Mouse (Mus musculus): ENCODE data around the gene Col28a1. TPM values are rescaled to one million over a fixed set of nuclear protein-coding genes. Genes with fewer than 3 reads are reported as not detected.

The Col28a1 gene
- total and polyA plus RNA-seq, 3 experiments: not detected

DNA sequence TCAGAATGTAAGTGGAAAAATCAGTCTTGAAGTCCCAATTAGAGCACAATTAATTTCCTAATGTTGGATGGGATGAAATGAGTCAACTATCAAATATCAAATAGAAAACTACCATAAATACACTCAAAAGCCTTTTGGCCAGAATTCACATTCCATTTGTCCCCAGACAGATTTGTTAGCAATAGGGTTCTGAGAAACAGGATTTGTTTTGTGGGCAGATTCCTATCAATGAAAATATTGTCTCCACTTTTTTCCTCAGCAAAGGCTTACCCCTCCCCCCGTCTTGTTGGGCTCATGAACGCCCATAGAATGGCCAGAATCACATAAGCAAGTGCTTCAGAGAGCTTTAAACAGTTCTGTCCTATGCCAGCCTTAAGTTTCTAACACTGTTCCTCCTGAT lies 32.4 kb downstream of the Col28a1 start:
- Histone ChIP-seq H3K79me2 (ENCODE audit: control insufficient read depth, insufficient read depth, low read length, poor library complexity) (no peaks in the 10 kb centered on the region), H3K4me1 (ENCODE audit: control insufficient read depth in 1 of 2, insufficient read depth in 2 of 2, low read length in 2 of 2) (no peaks in the 10 kb centered on the region), H3K27me3 (ENCODE audit: control insufficient read depth in 1 of 2, insufficient read depth in 2 of 2, low read length in 2 of 2) (peaks cover 0 to 2% of the 10 kb centered on the region in 2 experiments; a peak in 2 of 4 replicates), H3K9ac (ENCODE audit: control insufficient read depth, low read depth, low read length, poor library complexity, severe bottlenecking) (no peak overlapping the region), H3K27ac (ENCODE audit: control insufficient read depth, low read depth, low read length) (no peak overlapping the region), H3K36me3 (ENCODE audit: control insufficient read depth in 1 of 2, insufficient read depth in 2 of 2, low read length in 2 of 2) (no peaks in the 10 kb centered on the region), H3K4me3 (ENCODE audit: control insufficient read depth in 1 of 2, insufficient read depth in 1 of 2, low read depth in 2 of 2, low read length in 2 of 2) (no peak overlapping the region), H3K9me3 (replicated peaks; ENCODE audit: insufficient read depth, low read length) (no peaks in the 10 kb centered on the region)
- TF ChIP-seq USF2 (IDR thresholded peaks at IDR 0.05; ENCODE audit: borderline replicate concordance in 1 of 2, insufficient read depth in 1 of 2, low read depth in 1 of 2, low read length in 2 of 2) (no peak), MYC (IDR thresholded peaks at IDR 0.05; ENCODE audit: low read depth, low read length) (no peak), CHD1 (IDR thresholded peaks at IDR 0.05; ENCODE audit: low read depth, low read length) (no peak), USF1 (IDR thresholded peaks at IDR 0.05; ENCODE audit: low read depth, low read length) (no peak), GABPA (IDR thresholded peaks at IDR 0.05; ENCODE audit: low read depth, low read length) (no peak), POLR2AphosphoS5 (IDR thresholded peaks at IDR 0.05; ENCODE audit: borderline replicate concordance, low read depth, low read length) (no peak), TBP (IDR thresholded peaks at IDR 0.05; ENCODE audit: low read depth, low read length) (no peak), TAL1 (IDR thresholded peaks at IDR 0.05; ENCODE audit: low read length) (no peak), RCOR1 (IDR thresholded peaks at IDR 0.05; ENCODE audit: low read depth, low read length) (no peak), TCF12 (IDR thresholded peaks at IDR 0.05; ENCODE audit: low read depth, low read length) (no peak)
- DNase-seq (ENCODE audit: low read depth, low spot score): no peak

GRCm38 (mm10) chr6:8157121-8157520 lies 35.3 kb downstream of the Col28a1 start:
- Histone ChIP-seq H3K9ac (ENCODE audit: control insufficient read depth, low read depth, low read length, poor library complexity, severe bottlenecking) (no peak overlapping the region), H3K36me3 (ENCODE audit: control insufficient read depth in 1 of 2, insufficient read depth in 2 of 2, low read length in 2 of 2) (no peaks in the 10 kb centered on the region), H3K79me2 (ENCODE audit: control insufficient read depth, insufficient read depth, low read length, poor library complexity) (no peaks in the 10 kb centered on the region), H3K4me3 (ENCODE audit: control insufficient read depth in 1 of 2, insufficient read depth in 1 of 2, low read depth in 2 of 2, low read length in 2 of 2) (no peak overlapping the region), H3K27me3 (ENCODE audit: control insufficient read depth in 1 of 2, insufficient read depth in 2 of 2, low read length in 2 of 2) (0 out of 4 replicates have a peak, but pooled peaks cover 0 to 2% of the 10 kb centered on the region in 2 experiments), H3K4me1 (ENCODE audit: control insufficient read depth in 1 of 2, insufficient read depth in 2 of 2, low read length in 2 of 2) (no peaks in the 10 kb centered on the region), H3K27ac (ENCODE audit: control insufficient read depth, low read depth, low read length) (no peak overlapping the region), H3K9me3 (replicated peaks; ENCODE audit: insufficient read depth, low read length) (no peaks in the 10 kb centered on the region)
- no peak for DNase-seq (ENCODE audit: low read depth, low spot score)
- TF ChIP-seq ZNF384 (IDR thresholded peaks at IDR 0.05; ENCODE audit: low read depth, low read length) (no peak), MAFK (IDR thresholded peaks at IDR 0.05; ENCODE audit: borderline replicate concordance, low read depth, low read length) (no peak), POLR2AphosphoS5 (IDR thresholded peaks at IDR 0.05; ENCODE audit: borderline replicate concordance, low read depth, low read length) (no peak), GATA1 (IDR thresholded peaks at IDR 0.05; ENCODE audit: low read depth, low read length) (no peak), TCF12 (IDR thresholded peaks at IDR 0.05; ENCODE audit: low read depth, low read length) (no peak), ELF1 (IDR thresholded peaks at IDR 0.05; ENCODE audit: low read depth, low read length) (no peak), SIN3A (IDR thresholded peaks at IDR 0.05; ENCODE audit: low read length) (no peak), USF1 (IDR thresholded peaks at IDR 0.05; ENCODE audit: low read depth, low read length) (no peak), MXI1 (IDR thresholded peaks at IDR 0.05; ENCODE audit: low read depth, low read length) (no peak)

Measured in MEL (cell line).